ENCODE assay signal across 27 mouse cellular contexts in the genomic region with DNA sequence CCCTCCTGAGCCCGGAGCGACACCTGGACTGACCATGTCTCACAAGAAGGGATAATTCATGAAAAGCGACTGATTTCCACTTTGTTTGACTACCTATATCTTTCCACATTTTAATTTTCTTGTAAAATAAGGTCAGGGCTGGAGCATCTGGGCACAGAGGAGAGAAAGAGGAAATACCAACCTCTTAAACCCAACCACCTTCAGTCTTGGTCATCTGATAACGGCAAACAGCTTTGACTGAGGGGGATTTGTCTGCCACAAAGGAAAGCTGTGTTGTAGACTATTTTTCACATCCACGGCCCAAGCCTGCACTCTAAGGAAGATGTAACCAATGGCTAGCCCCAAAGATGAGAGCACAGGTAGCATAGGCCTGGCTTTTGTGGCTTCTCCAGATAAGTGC.
"Had no signal": no experiment of that assay in that cellular context is flagged by ENCODE, and none has a peak within 500 bp of the region (broad histone marks: within the 10 kb centered on the region; RNA-seq: fewer than 3 reads in every experiment).

No protein-coding gene starts in this region.

- H3K4me3 ChIP-seq: embryonic facial prominence, embryonic 10.5 days; embryonic facial prominence, embryonic 12.5 days; embryonic facial prominence, embryonic 13.5 days; embryonic facial prominence, embryonic 15.5 days; erythroblast, embryonic 14.5 days; forebrain, embryonic 10.5 days; forebrain, embryonic 12.5 days; forebrain, embryonic 13.5 days; gastrocnemius, adult 2 months; heart, adult 2 months had no signal

- H3K4me2 ChIP-seq: embryonic facial prominence, embryonic 12.5 days; embryonic facial prominence, embryonic 13.5 days; embryonic facial prominence, embryonic 15.5 days; forebrain, embryonic 12.5 days; forebrain, embryonic 13.5 days had no signal

- H3K36me3 ChIP-seq: embryonic facial prominence, embryonic 10.5 days; embryonic facial prominence, embryonic 12.5 days; embryonic facial prominence, embryonic 13.5 days; embryonic facial prominence, embryonic 15.5 days; forebrain, embryonic 10.5 days; forebrain, embryonic 12.5 days had no signal

- DNase-seq: cerebellum, adult 2 months; cerebellum, adult 8-10 months; cerebellum, adult 9-10 months; cerebellum, adult 9-11 months; cerebellum, postnatal 10 days; cerebellum, postnatal 14 days; cerebellum, postnatal 25 days; embryo, embryonic 11 days; forebrain, postnatal 0 days; gastrocnemius, adult 2 months; gastrocnemius, postnatal 10 days; gastrocnemius, postnatal 14 days; gastrocnemius, postnatal 25 days; gastrocnemius, postnatal 36 days; heart, adult 11 months; heart, adult 18-20 months; heart, adult 2 months had no signal

- ATAC-seq: forebrain, embryonic 13.5 days; forebrain, embryonic 14.5 days; forebrain, embryonic 16.5 days; forebrain, postnatal 0 days had no signal

- H3K9ac ChIP-seq: embryonic facial prominence, embryonic 12.5 days; embryonic facial prominence, embryonic 13.5 days; embryonic facial prominence, embryonic 15.5 days; forebrain, embryonic 12.5 days; forebrain, embryonic 13.5 days; forebrain, postnatal 0 days had no signal

- H3K27ac ChIP-seq: embryonic facial prominence, embryonic 10.5 days; embryonic facial prominence, embryonic 12.5 days; embryonic facial prominence, embryonic 13.5 days; embryonic facial prominence, embryonic 15.5 days; forebrain, embryonic 10.5 days; forebrain, embryonic 12.5 days; forebrain, embryonic 13.5 days; gastrocnemius, adult 2 months; heart, adult 2 months had no signal

- H3K27me3 ChIP-seq: embryonic facial prominence, embryonic 12.5 days; embryonic facial prominence, embryonic 13.5 days; embryonic facial prominence, embryonic 15.5 days; forebrain, embryonic 12.5 days; forebrain, embryonic 13.5 days had no signal

- H3K9me3 ChIP-seq: embryonic facial prominence, embryonic 10.5 days; embryonic facial prominence, embryonic 12.5 days; embryonic facial prominence, embryonic 13.5 days; embryonic facial prominence, embryonic 15.5 days; forebrain, embryonic 10.5 days; forebrain, embryonic 12.5 days; forebrain, embryonic 13.5 days had no signal
